Mouse (Mus musculus): Measurements from ENCODE around the gene Tmem132c. TPM values are rescaled to one million over a fixed set of nuclear protein-coding genes. Genes with fewer than 3 reads are reported as not detected.
"Not testable (repeated sequence)": the region's sequence is repeated elsewhere in the genome, so short reads cannot be mapped to it uniquely, and the experiment has no call there.

The Tmem132c gene
- total RNA-seq, 2 experiments from 2014 or later = not detected

- ATAC-seq (replicated peaks; ENCODE audit: poor library complexity, severe bottlenecking) = no peak
These were observed 97.4 kb downstream of the Tmem132c start for GRCm38 (mm10) chr5:127339016-127339435.

- ATAC-seq (replicated peaks; ENCODE audit: poor library complexity, severe bottlenecking) = no peak; the same call in 1 of the 2 replicates
These were observed 99.5 kb downstream of the Tmem132c start for GRCm38 (mm10) chr5:127341158-127341557.

- no peak for ATAC-seq (replicated peaks; ENCODE audit: poor library complexity, severe bottlenecking)
These were observed 103.1 kb downstream of the Tmem132c start for GRCm38 (mm10) chr5:127344721-127345120.

GRCm38 (mm10) chr5:127346364-127346763 lies 104.8 kb downstream of the Tmem132c start:
- no peak for ATAC-seq (replicated peaks; ENCODE audit: poor library complexity, severe bottlenecking)

GRCm38 (mm10) chr5:127347053-127347748 lies 105.6 kb downstream of the Tmem132c start:
- ATAC-seq (replicated peaks; ENCODE audit: poor library complexity, severe bottlenecking) = no peak

- no peak for ATAC-seq (replicated peaks; ENCODE audit: poor library complexity, severe bottlenecking)
These were observed 107.8 kb downstream of the Tmem132c start for GRCm38 (mm10) chr5:127349221-127350065.

- no peak; the same call in 1 of the 2 replicates for ATAC-seq (replicated peaks; ENCODE audit: poor library complexity, severe bottlenecking)
These were observed 111.4 kb downstream of the Tmem132c start for GRCm38 (mm10) chr5:127353002-127353401.

GRCm38 (mm10) chr5:127355836-127356235 lies 114.2 kb downstream of the Tmem132c start:
- ATAC-seq (replicated peaks; ENCODE audit: poor library complexity, severe bottlenecking) = no peak

GRCm38 (mm10) chr5:127357878-127358277 lies 116.3 kb downstream of the Tmem132c start:
- ATAC-seq (replicated peaks; ENCODE audit: poor library complexity, severe bottlenecking) = not testable (repeated sequence)

- no peak for ATAC-seq (replicated peaks; ENCODE audit: poor library complexity, severe bottlenecking)
These were observed 119.5 kb downstream of the Tmem132c start for GRCm38 (mm10) chr5:127361145-127361544.

- no peak for ATAC-seq (replicated peaks; ENCODE audit: poor library complexity, severe bottlenecking)
These were observed 123.5 kb downstream of the Tmem132c start for GRCm38 (mm10) chr5:127365061-127365460.

- no peak for ATAC-seq (replicated peaks; ENCODE audit: poor library complexity, severe bottlenecking)
These were observed 126.6 kb downstream of the Tmem132c start for GRCm38 (mm10) chr5:127368191-127368590.

- no peak for ATAC-seq (replicated peaks; ENCODE audit: poor library complexity, severe bottlenecking)
These were observed 128.2 kb downstream of the Tmem132c start for GRCm38 (mm10) chr5:127369812-127370211.

GRCm38 (mm10) chr5:127370503-127370902 lies 128.9 kb downstream of the Tmem132c start:
- ATAC-seq (replicated peaks; ENCODE audit: poor library complexity, severe bottlenecking) = no peak

- no peak for ATAC-seq (replicated peaks; ENCODE audit: poor library complexity, severe bottlenecking)
These were observed 132.6 kb downstream of the Tmem132c start for GRCm38 (mm10) chr5:127374251-127374650.

GRCm38 (mm10) chr5:127375654-127376053 lies 134.0 kb downstream of the Tmem132c start:
- no peak for ATAC-seq (replicated peaks; ENCODE audit: poor library complexity, severe bottlenecking)

GRCm38 (mm10) chr5:127378521-127378920 lies 136.9 kb downstream of the Tmem132c start:
- no peak for ATAC-seq (replicated peaks; ENCODE audit: poor library complexity, severe bottlenecking)

- ATAC-seq (replicated peaks; ENCODE audit: poor library complexity, severe bottlenecking) = no peak
These were observed 137.7 kb downstream of the Tmem132c start for GRCm38 (mm10) chr5:127379351-127379750.

GRCm38 (mm10) chr5:127381216-127381615 lies 139.6 kb downstream of the Tmem132c start:
- ATAC-seq (replicated peaks; ENCODE audit: poor library complexity, severe bottlenecking) = no peak

- no peak for ATAC-seq (replicated peaks; ENCODE audit: poor library complexity, severe bottlenecking)
These were observed 141.0 kb downstream of the Tmem132c start for GRCm38 (mm10) chr5:127382571-127382970.

- ATAC-seq (replicated peaks; ENCODE audit: poor library complexity, severe bottlenecking) = no peak
These were observed 149.6 kb downstream of the Tmem132c start for GRCm38 (mm10) chr5:127391187-127391586.

Data from granulocyte monocyte progenitor cell, adult 5-6 weeks (primary cell).